Mouse (Mus musculus): Measurements from ENCODE around the gene Slc7a5. TPM values are rescaled to one million over a fixed set of nuclear protein-coding genes. Genes with fewer than 3 reads are reported as not detected.
A peak's percentile ranks its signal among the peaks of the same experiment; 100 is the strongest.

Slc7a5 gene
- polyA plus RNA-seq, 1 experiment from 2014 or later: 10.5 TPM

- 51% methylated on average over 19 of the region's 19 CpGs for WGBS (ENCODE audit: insufficient replicate concordance)
- H3K27me3 ChIP-seq (ENCODE audit: insufficient read depth, low read length): no peaks in the 10 kb centered on the region
- peak overlapping the region; percentile 57 for H3K4me3 ChIP-seq (ENCODE audit: low read depth, low read length)
- TF ChIP-seq CTCF (IDR thresholded peaks at IDR 0.05; ENCODE audit: low read depth): no peak
- no peak for TF ChIP-seq EP300 (IDR thresholded peaks at IDR 0.05; ENCODE audit: low read depth)
- H3K27ac ChIP-seq (ENCODE audit: low read depth): peak overlapping the region; percentile 88
- peaks cover 48% of the 10 kb centered on the region for H3K4me1 ChIP-seq (ENCODE audit: insufficient read depth)
- ATAC-seq: no peak
- H3K9me3 ChIP-seq (ENCODE audit: low read length): no peaks in the 10 kb centered on the region
- no peak for DNase-seq
- no peaks in the 10 kb centered on the region; the same call in 1 of the 2 replicates for H3K36me3 ChIP-seq (replicated peaks; ENCODE audit: insufficient read depth, low read length)
- H3K4me2 ChIP-seq (ENCODE audit: low read depth, low read length): peak overlapping the region; percentile 83
- peak overlapping the region; percentile 73 for H3K9ac ChIP-seq (replicated peaks)
Observed at GRCm38 (mm10) chr8:121948321-121949145, 41.0 kb upstream of the Slc7a5 start.

- peak; percentile 95 for DNase-seq
- TF ChIP-seq CTCF (IDR thresholded peaks at IDR 0.05; ENCODE audit: low read depth): no peak
- TF ChIP-seq EP300 (IDR thresholded peaks at IDR 0.05; ENCODE audit: low read depth): no peak
- Histone ChIP-seq H3K9ac (replicated peaks) (peak overlapping the region; percentile 73), H3K4me2 (ENCODE audit: low read depth, low read length) (peak overlapping the region; percentile 83), H3K4me3 (ENCODE audit: low read depth, low read length) (peak overlapping the region; percentile 57), H3K36me3 (replicated peaks; ENCODE audit: insufficient read depth, low read length) (no peaks in the 10 kb centered on the region), H3K27me3 (ENCODE audit: insufficient read depth, low read length) (no peaks in the 10 kb centered on the region), H3K4me1 (ENCODE audit: insufficient read depth) (peaks cover 41% of the 10 kb centered on the region), H3K27ac (ENCODE audit: low read depth) (peak overlapping the region; percentile 88), H3K9me3 (ENCODE audit: low read length) (no peaks in the 10 kb centered on the region)
- WGBS (ENCODE audit: insufficient replicate concordance): under 1% methylated on average over 18 of the region's 18 CpGs
- peak; percentile 14 for ATAC-seq
Observed at GRCm38 (mm10) chr8:121947753-121948141, 40.3 kb upstream of the Slc7a5 start.

GRCm38 (mm10) chr8:121947047-121947752, 39.7 kb upstream of the Slc7a5 start:
- H3K36me3 ChIP-seq (replicated peaks; ENCODE audit: insufficient read depth, low read length): no peaks in the 10 kb centered on the region
- ATAC-seq (no peak), DNase-seq (no peak)
- 34% methylated on average over 18 of the region's 19 CpGs for WGBS (ENCODE audit: insufficient replicate concordance)
- H3K4me3 ChIP-seq (ENCODE audit: low read depth, low read length): peak overlapping the region; percentile 57
- peak overlapping the region; percentile 83 for H3K4me2 ChIP-seq (ENCODE audit: low read depth, low read length)
- H3K9me3 ChIP-seq (ENCODE audit: low read length): no peaks in the 10 kb centered on the region
- TF ChIP-seq CTCF (IDR thresholded peaks at IDR 0.05; ENCODE audit: low read depth): no peak
- no peak for TF ChIP-seq EP300 (IDR thresholded peaks at IDR 0.05; ENCODE audit: low read depth)
- H3K9ac ChIP-seq (replicated peaks): peak overlapping the region; percentile 73
- H3K27me3 ChIP-seq (ENCODE audit: insufficient read depth, low read length): no peaks in the 10 kb centered on the region
- peak overlapping the region; percentile 88 for H3K27ac ChIP-seq (ENCODE audit: low read depth)
- H3K4me1 ChIP-seq (ENCODE audit: insufficient read depth): peaks cover 35% of the 10 kb centered on the region

- peaks cover 30% of the 10 kb centered on the region for H3K4me1 ChIP-seq (ENCODE audit: insufficient read depth)
- no peak overlapping the region for H3K4me3 ChIP-seq (ENCODE audit: low read depth, low read length)
- DNase-seq (no peak), ATAC-seq (no peak)
- no peaks in the 10 kb centered on the region for H3K9me3 ChIP-seq (ENCODE audit: low read length)
- 84% methylated on average over 7 of the region's 7 CpGs for WGBS (ENCODE audit: insufficient replicate concordance)
- no peak overlapping the region for H3K27ac ChIP-seq (ENCODE audit: low read depth)
- no peak overlapping the region for H3K9ac ChIP-seq (replicated peaks)
- H3K4me2 ChIP-seq (ENCODE audit: low read depth, low read length): no peak overlapping the region
- H3K27me3 ChIP-seq (ENCODE audit: insufficient read depth, low read length): no peaks in the 10 kb centered on the region
- H3K36me3 ChIP-seq (replicated peaks; ENCODE audit: insufficient read depth, low read length): no peaks in the 10 kb centered on the region
- TF ChIP-seq CTCF (IDR thresholded peaks at IDR 0.05; ENCODE audit: low read depth): no peak
- no peak for TF ChIP-seq EP300 (IDR thresholded peaks at IDR 0.05; ENCODE audit: low read depth)
Observed at GRCm38 (mm10) chr8:121946351-121946750, 38.9 kb upstream of the Slc7a5 start.

GRCm38 (mm10) chr8:121944831-121945230, 37.3 kb upstream of the Slc7a5 start, which contains the start of gene Car5a:
Gene Car5a (minus strand): TSS chr8:121944904.
- Histone ChIP-seq H3K4me1 (ENCODE audit: insufficient read depth) (peaks cover 30% of the 10 kb centered on the region), H3K4me2 (ENCODE audit: low read depth, low read length) (peak within 1 kb of the TSS; percentile 63), H3K27me3 (ENCODE audit: insufficient read depth, low read length) (no peaks in the 10 kb centered on the region), H3K9ac (replicated peaks) (peak within 1 kb of the TSS; percentile 51), H3K36me3 (replicated peaks; ENCODE audit: insufficient read depth, low read length) (no peaks in the 10 kb centered on the region), H3K27ac (ENCODE audit: low read depth) (peak within 1 kb of the TSS; percentile 75), H3K9me3 (ENCODE audit: low read length) (no peaks in the 10 kb centered on the region), H3K4me3 (ENCODE audit: low read depth, low read length) (peak within 1 kb of the TSS; percentile 26)
- no peak for TF ChIP-seq CTCF (IDR thresholded peaks at IDR 0.05; ENCODE audit: low read depth)
- no peak for TF ChIP-seq EP300 (IDR thresholded peaks at IDR 0.05; ENCODE audit: low read depth)
- ATAC-seq (peak; percentile 41), DNase-seq (peak; percentile 44)

- DNase-seq (no peak), ATAC-seq (no peak)
- WGBS (ENCODE audit: insufficient replicate concordance): 66% methylated on average over 8 of the region's 8 CpGs
- no peaks in the 10 kb centered on the region for H3K27me3 ChIP-seq (ENCODE audit: insufficient read depth, low read length)
- H3K9ac ChIP-seq (replicated peaks): peak overlapping the region; percentile 51
- no peaks in the 10 kb centered on the region for H3K9me3 ChIP-seq (ENCODE audit: low read length)
- H3K27ac ChIP-seq (ENCODE audit: low read depth): peak overlapping the region; percentile 75
- H3K36me3 ChIP-seq (replicated peaks; ENCODE audit: insufficient read depth, low read length): no peaks in the 10 kb centered on the region
- peaks cover 21% of the 10 kb centered on the region for H3K4me1 ChIP-seq (ENCODE audit: insufficient read depth)
- no peak for TF ChIP-seq EP300 (IDR thresholded peaks at IDR 0.05; ENCODE audit: low read depth)
- no peak for TF ChIP-seq CTCF (IDR thresholded peaks at IDR 0.05; ENCODE audit: low read depth)
- H3K4me3 ChIP-seq (ENCODE audit: low read depth, low read length): peak overlapping the region; percentile 26
- peak overlapping the region; percentile 63 for H3K4me2 ChIP-seq (ENCODE audit: low read depth, low read length)
Observed at GRCm38 (mm10) chr8:121943716-121944115, 36.2 kb upstream of the Slc7a5 start.

All from liver, postnatal 0 days (tissue).